Mouse (Mus musculus): ENCODE results near the gene Tmem268.

DNA sequence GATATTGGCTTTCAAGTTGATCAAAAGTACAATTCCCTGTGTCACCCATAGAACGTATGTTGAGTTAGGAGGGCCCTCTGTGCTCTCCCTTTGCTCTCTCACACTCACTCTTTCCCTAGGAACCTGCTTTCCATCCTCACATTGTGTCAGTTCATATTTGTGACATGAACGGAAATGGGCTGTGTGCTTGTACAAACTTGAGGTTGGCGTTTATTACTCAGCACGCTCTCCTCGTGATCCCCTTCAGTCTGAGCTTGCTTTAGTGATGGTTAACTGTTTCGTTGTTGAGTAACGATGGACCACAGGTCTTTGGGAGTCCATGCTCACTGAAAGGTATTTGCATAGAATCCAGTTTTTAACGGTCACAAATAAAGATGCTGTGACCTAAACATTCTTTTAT is 68.5 kb downstream of the Tmem268 start:
- no peak for TF ChIP-seq CTCF (IDR thresholded peaks at IDR 0.05; ENCODE audit: control insufficient read depth, insufficient read depth, insufficient replicate concordance, low read depth, low read length)
- no peak for TF ChIP-seq POLR2A (IDR thresholded peaks at IDR 0.05; ENCODE audit: control insufficient read depth, low read depth, low read length)

All from testis, adult 2 months (tissue).